Mouse (Mus musculus) thymus, adult 2 months (tissue): ENCODE measurements at regions not wholly inside any gene's neighbourhood (a gene's known extent, or its start where the extent isn't known, plus 50 kb on each side); places are given as distances from the start of the nearest gene placed in this dataset.

Experiments
- CTCF ChIP-seq: fragments of 200-500 bp; IDR thresholded peaks from 2 replicates; pipeline ENCODE4 v1.5.1; 2012; ENCODE audit warnings: mild to moderate bottlenecking, control low read depth, low read length, moderate library complexity, borderline replicate concordance; ENCODE audit not compliant: control insufficient read depth, poor library complexity, insufficient read depth; ENCODE audit errors: extremely low read depth
- POLR2A ChIP-seq: fragments of 200-500 bp; IDR thresholded peaks from 2 replicates; pipeline ENCODE4 v1.6.1; 2012; ENCODE audit warnings: mild to moderate bottlenecking, low read length, control low read depth, moderate library complexity; ENCODE audit not compliant: control insufficient read depth, poor library complexity, insufficient read depth; ENCODE audit errors: extremely low read depth

GRCm38 (mm10) chr14:105675006-105675405 is 221.6 kb downstream of the Spry2 start:
- TF ChIP-seq CTCF (no peak), POLR2A (no peak)
